Mouse (Mus musculus) forebrain, embryonic 10.5 days (tissue): Measurements from ENCODE around the gene Spata3. TPM values are rescaled to one million over a fixed set of nuclear protein-coding genes. Genes with fewer than 3 reads are reported as not detected.
A peak's percentile ranks its signal among the peaks of the same experiment; 100 is the strongest.

Experiments
- DNase-seq: peaks from one replicate; pipeline ENCODE4 v3.0.0-alpha.2; 2017; ENCODE audit warnings: low spot score; ENCODE audit errors: extremely low spot score
- H3K27ac ChIP-seq: fragments of 300-500 bp; sonication (generic); 2 replicates; pipeline ENCODE4 v1.5.1; 2016; ENCODE audit warnings: mild to moderate bottlenecking
- H3K27me3 ChIP-seq: fragments of 300-500 bp; sonication (generic); 2 replicates; pipeline ENCODE4 v1.6.1; 2016; ENCODE audit warnings: mild to moderate bottlenecking; ENCODE audit not compliant: poor library complexity, severe bottlenecking
- H3K36me3 ChIP-seq: fragments of 300-500 bp; sonication (generic); replicated peaks from 2 replicates; pipeline ENCODE4 v1.6.1; 2016; ENCODE audit warnings: mild to moderate bottlenecking, moderate library complexity
- H3K4me1 ChIP-seq: fragments of 300-500 bp; sonication (generic); 2 replicates; pipeline ENCODE4 v1.6.1; 2016
- H3K4me3 ChIP-seq: fragments of 300-500 bp; sonication (generic); 2 replicates; pipeline ENCODE4 v1.5.1; 2016; ENCODE audit warnings: mild to moderate bottlenecking, moderate library complexity
- H3K9me3 ChIP-seq: fragments of 300-500 bp; sonication (generic); 2 replicates; pipeline ENCODE4 v1.6.1; 2016; ENCODE audit warnings: mild to moderate bottlenecking, moderate library complexity
- WGBS: fragments of 180-500 bp; shearing (Covaris S2); methylation state at CpG from one replicate; pipeline ENCODE4 v1.1.7; 2016; 5-methylcytosine and 5-hydroxymethylcytosine counted together
- polyA plus RNA-seq: library from polyadenylated mRNA; unstranded; fragments of >200 nt; fragmentation: Nextera tagmentation; extraction: Ambion mirVana; gene quantifications from 2 replicates; pipeline ENCODE4 v1.2.1, GENCODE M21; 2016

The Spata3 gene
- polyA plus RNA-seq, 1 experiment from 2014 or later, result not detected

DNA sequence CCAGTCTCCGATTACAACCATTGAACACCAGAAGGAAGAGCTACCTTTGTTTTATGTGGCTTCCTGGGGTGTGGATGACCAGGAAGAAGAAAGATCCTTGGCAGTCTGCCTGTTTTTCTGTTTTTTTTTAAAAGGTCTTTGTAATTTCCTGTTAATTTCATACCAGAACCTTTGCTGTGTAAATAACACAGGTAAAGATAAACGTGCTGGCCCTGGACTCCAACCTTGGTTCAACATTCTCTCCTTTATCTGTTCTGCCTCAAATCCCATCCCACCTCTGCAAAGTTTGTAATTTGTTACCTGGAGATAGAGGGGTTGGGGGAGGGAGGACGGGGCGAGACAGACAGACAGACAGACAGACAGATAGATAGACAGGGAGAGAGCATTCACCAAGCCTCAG lies 23.5 kb downstream of the Spata3 start:
- 55% methylated on average over 4 of the region's 4 CpGs for WGBS
- Histone ChIP-seq H3K4me3 (no peak overlapping the region), H3K27me3 (peaks cover 22% of the 10 kb centered on the region), H3K36me3 (no peaks in the 10 kb centered on the region), H3K4me1 (no peaks in the 10 kb centered on the region), H3K27ac (no peak overlapping the region), H3K9me3 (peaks cover 14% of the 10 kb centered on the region)
- DNase-seq, result no peak

DNA sequence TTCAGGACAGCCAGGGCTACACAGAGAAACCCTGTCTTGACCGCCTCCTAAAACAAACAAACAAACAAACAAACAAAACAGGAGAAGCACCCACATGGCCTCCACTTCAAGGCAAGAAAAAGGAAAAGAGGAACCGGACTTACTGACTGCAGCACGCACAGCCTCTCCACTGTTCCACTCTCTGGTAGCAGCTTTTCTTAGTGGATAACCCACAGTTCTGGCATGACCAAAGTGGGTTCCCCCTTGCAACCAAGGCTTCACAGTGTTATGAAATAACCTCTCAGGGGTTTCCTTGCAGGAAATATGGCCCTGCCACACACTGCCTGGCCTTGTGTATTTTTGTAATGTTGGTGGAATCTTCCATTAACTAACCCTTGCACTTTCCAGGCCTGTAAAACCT lies 24.2 kb downstream of the Spata3 start:
- WGBS, result 91% methylated on average over 3 of the region's 3 CpGs
- Histone ChIP-seq H3K9me3 (peaks cover 14% of the 10 kb centered on the region), H3K27ac (no peak overlapping the region), H3K36me3 (no peaks in the 10 kb centered on the region), H3K4me1 (peaks cover 3% of the 10 kb centered on the region), H3K4me3 (no peak overlapping the region), H3K27me3 (peaks cover 29% of the 10 kb centered on the region)
- no peak for DNase-seq

DNA sequence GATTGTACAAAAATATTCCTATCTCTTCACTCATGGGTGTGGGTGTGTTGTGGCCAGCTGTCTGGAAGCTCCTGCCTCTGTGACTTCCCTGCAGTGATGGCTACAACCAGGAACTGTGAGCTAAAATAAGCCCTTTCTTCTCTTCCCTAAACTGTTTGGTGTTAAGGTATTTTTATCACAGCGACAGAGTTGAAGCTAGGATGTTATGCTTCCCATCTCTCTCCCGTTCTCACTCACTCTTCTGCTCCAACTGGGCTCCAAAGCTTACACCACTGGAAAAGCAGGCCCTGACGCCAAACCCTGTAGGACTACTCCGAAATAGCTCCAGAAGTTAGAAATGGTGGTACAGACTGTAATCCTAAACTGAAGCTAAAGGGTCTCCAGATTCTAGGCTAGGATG lies 28.4 kb downstream of the Spata3 start:
- Histone ChIP-seq H3K4me1 (peaks cover 19% of the 10 kb centered on the region), H3K27ac (no peak overlapping the region), H3K9me3 (peaks cover 14% of the 10 kb centered on the region), H3K4me3 (peak overlapping the region; percentile 71; the same call in 1 of the 2 replicates), H3K27me3 (peaks cover 65% of the 10 kb centered on the region), H3K36me3 (no peaks in the 10 kb centered on the region)
- WGBS, result 54% methylated on average over 4 of the region's 4 CpGs
- DNase-seq, result no peak

DNA sequence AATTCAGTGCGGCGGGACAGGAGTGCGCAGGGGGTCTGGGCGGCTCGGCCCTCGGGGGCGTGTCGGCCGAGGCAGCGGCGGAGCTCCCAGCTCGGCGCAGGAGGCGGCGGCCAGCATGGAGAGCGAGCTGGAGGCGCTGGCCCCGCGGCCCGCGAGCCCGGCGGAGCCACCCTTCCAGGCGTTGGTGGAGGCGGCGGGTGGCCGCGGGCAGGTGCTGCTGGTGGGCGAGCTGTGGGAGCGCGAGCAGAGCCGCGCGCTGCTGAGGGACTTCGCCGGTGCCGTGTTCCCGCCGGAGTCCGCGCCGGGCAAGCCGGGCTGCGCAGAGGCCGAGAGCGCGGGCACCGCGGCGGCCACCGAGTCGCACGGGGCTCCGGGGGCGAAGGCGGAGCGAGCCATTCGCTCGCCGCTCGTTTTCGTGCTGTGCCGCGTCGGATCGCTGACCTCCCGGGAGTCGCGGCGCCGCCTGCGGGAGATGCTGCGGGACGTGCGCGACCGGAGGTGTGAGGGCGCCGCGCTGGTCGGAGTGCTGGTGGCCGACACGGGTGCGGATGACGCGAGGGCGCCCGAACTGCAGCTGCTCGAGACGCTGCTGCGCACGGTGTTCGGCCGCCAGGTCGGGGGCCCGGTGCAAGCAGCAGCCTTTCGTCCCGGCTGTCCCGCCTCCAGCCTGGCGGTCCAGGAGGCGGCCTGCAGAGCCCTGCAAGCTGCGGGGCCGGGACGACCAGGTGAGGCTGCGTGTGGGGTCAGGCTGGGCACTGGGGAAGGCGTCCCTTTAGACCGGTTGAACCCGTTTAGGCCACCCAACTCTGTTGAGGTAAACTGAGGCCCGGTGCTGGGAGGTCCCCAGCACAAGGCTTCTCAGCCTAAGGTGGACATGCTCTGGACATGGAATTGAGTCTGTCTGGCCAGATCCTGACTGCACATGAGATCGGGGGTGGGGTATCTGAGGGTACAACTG lies 29.5 kb downstream of the Spata3 start, which contains the start of gene 2810459M11Rik:
TSS of gene 2810459M11Rik (plus strand) at position 16 of the 958 bp plus-strand sequence.
- peak; percentile 57 for DNase-seq
- H3K27ac ChIP-seq, result peak within 1 kb of the TSS; percentile 75
- H3K4me1 ChIP-seq, result peaks cover 19% of the 10 kb centered on the region
- under 1% methylated on average over 107 of the region's 110 CpGs for WGBS
- H3K36me3 ChIP-seq, result no peaks in the 10 kb centered on the region
- peaks cover 65% of the 10 kb centered on the region for H3K27me3 ChIP-seq
- H3K9me3 ChIP-seq, result peaks cover 12% of the 10 kb centered on the region
- peak within 1 kb of the TSS; percentile 71 for H3K4me3 ChIP-seq

DNA sequence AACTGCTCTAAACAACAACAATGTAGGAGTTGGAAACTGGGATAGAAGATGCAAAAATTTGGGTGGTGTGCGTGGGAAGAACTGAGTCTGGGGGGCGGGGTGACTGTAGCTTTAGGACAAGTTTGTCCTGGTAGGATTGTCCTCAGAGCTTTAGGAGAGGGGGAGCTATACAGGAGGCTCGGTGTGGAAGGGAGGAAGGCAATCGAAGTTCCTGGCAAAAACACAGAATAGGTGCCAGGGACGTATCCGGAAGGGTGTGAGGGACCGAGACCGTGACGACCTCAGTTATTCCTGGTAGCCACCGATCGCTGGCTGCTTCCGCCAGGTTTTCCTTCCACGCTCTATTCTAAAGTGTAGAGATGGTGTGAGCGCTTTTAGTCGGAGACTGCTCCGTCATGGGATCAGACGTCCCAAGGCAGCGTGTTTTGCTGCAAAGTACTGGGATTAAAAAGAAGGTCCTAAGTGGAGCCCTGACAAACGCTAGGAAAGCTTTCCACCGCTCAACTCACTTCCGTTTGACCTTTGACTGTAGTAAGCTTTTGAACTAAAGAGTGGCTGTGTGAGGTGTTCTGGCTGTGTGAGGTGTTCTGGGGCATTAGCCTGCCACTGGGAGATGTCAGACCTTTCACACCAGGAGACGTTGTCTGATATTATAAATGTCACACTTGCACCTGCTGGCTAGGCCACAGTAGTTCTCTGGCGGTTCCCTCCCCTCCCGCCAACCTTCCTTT lies 30.4 kb downstream of the Spata3 start:
- Histone ChIP-seq H3K9me3 (peaks cover 3% of the 10 kb centered on the region), H3K27ac (no peak overlapping the region), H3K27me3 (peaks cover 65% of the 10 kb centered on the region), H3K36me3 (no peaks in the 10 kb centered on the region), H3K4me3 (peak overlapping the region; percentile 71), H3K4me1 (peaks cover 19% of the 10 kb centered on the region)
- no peak for DNase-seq
- 6% methylated on average over 24 of the region's 24 CpGs for WGBS

DNA sequence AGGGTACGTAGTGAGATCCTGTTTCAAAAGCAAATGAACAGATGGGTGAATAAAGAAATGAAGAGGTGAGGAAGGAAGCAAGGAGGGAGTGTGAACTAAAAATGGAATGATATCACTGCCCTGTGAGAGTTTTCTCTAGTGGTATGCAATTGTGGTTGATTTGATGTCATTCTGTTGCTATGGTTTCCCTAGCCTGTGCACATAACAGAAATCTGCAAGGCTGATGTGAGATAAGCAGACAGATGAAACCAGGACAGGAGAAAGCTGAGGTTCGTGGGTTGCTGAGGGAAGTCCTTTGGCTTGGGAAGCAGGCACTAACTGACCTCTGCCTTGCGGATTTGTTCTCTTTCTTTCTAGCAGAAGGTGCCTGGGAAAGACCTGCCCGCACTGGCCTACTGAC lies 31.6 kb downstream of the Spata3 start:
- WGBS, result 79% methylated on average over 4 of the region's 4 CpGs
- peaks cover 61% of the 10 kb centered on the region for H3K27me3 ChIP-seq

DNA sequence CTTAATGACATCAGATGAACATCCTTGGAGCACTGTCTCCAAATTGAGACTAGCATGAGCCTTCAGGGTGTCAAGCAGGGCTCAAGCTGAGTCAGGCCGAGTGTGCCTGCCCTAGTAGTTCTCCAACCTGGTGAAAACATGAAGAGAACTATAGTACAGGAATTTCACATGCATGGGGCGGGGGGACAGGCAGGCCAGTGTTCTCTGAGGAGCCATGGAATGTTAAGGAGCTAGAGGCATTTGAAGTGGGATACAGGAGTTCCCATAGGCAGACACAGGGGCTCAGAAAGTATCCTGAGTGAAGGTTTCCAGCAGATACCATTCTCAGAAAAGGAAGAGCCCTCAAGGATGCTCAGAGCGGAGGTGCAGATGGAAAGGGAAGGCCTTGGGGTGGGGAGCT lies 32.1 kb downstream of the Spata3 start:
- Histone ChIP-seq H3K27me3 (peaks cover 56% of the 10 kb centered on the region), H3K27ac (no peak overlapping the region), H3K36me3 (no peaks in the 10 kb centered on the region), H3K9me3 (no peaks in the 10 kb centered on the region), H3K4me1 (peaks cover 19% of the 10 kb centered on the region), H3K4me3 (no peak overlapping the region)
- WGBS, result 84% methylated on average over 3 of the region's 3 CpGs
- no peak for DNase-seq

More for the DNA sequence above, 31.6 kb downstream of the Spata3 start:
- Histone ChIP-seq H3K4me1 (peaks cover 19% of the 10 kb centered on the region), H3K27ac (no peak overlapping the region), H3K9me3 (no peaks in the 10 kb centered on the region), H3K36me3 (no peaks in the 10 kb centered on the region), H3K4me3 (no peak overlapping the region)
- DNase-seq, result no peak

DNA sequence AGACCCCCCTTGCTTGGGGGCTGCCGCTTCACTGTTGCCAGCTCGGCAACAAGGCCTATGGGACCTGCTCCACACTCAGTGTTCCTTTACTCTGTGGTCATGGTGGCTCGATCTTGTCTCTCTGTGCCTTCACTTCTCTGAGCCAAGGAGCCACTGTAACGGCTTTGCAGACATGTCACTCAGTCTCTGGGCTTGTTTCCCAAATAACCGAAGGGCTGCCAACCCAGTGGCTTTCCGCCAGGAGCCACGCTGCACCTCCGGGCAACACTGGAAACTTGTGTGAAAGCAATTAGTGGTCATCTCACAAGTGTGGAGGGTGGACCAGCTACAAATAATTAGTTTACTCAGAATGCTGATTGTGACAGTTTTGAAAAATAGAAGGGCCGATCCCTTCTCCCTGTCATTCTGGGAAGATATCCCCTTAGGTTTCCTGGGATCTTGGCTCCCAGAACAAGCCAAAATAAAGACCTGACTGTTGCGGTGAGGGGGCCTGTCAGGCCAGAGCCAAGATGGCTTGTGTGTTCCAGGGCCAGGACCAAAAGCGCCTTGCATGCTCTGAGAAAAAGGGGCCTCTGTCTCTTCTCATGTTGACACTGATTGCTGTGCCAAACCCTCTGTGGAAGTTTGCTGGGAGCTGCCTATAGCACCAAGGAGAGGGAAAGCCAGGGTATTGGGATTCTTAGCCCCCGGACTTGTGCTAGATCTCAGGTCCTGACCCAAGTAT lies 36.7 kb downstream of the Spata3 start:
- 89% methylated on average over 12 of the region's 12 CpGs for WGBS
- no peaks in the 10 kb centered on the region for H3K36me3 ChIP-seq
- no peaks in the 10 kb centered on the region for H3K9me3 ChIP-seq
- peaks cover 10% of the 10 kb centered on the region for H3K27me3 ChIP-seq
- no peaks in the 10 kb centered on the region for H3K4me1 ChIP-seq
- H3K27ac ChIP-seq, result no peak overlapping the region
- H3K4me3 ChIP-seq, result no peak overlapping the region
- no peak for DNase-seq

DNA sequence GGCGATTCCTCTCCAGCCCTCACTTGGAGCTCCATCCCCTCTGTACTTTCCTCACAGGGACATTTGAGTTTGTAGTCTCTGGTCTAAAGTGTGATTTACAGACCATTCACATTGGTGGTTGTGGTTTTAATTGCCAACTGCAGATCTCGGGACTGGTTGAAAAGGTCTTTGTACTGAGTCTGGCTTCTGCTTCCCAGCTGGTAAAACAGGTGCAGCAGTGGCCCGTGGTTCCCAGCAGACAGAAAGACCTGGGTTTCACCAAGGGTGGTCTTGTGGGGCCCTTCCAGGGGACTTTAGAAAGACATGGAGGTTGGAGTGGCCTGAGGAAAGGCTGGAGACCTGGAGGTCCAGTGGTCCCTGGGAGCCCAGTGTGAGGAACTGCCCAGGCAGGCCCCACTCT lies 38.3 kb downstream of the Spata3 start:
- no peaks in the 10 kb centered on the region for H3K36me3 ChIP-seq
- WGBS, result 65% methylated on average over 3 of the region's 3 CpGs
- no peak overlapping the region for H3K27ac ChIP-seq
- H3K4me3 ChIP-seq, result no peak overlapping the region
- H3K9me3 ChIP-seq, result no peaks in the 10 kb centered on the region
- no peak for DNase-seq
- peaks cover 8% of the 10 kb centered on the region for H3K4me1 ChIP-seq
- no peaks in the 10 kb centered on the region for H3K27me3 ChIP-seq

DNA sequence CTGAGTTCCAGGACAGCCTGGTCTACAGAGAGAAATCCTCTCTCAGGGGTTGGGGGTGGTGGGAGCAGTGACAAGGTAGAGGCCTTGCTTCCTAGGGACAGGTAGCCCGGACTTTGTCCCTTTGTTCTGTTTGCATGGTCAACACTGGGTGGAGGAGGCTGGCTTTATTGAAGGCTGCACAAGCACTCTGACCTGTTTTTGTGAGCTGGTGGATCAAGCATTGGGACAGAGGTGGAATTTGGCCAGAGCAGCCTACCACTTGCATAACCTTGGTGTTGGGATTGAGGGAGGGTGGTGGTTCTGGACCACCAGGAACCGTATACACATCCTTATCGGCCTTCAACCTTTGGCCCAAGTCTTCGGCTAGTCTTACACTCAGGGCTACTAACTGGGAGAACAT lies 39.7 kb downstream of the Spata3 start:
- no peak overlapping the region for H3K27ac ChIP-seq
- no peak overlapping the region for H3K4me3 ChIP-seq
- WGBS, result 91% methylated on average over 4 of the region's 4 CpGs
- no peaks in the 10 kb centered on the region for H3K27me3 ChIP-seq
- no peak for DNase-seq
- peaks cover 16% of the 10 kb centered on the region for H3K4me1 ChIP-seq
- no peaks in the 10 kb centered on the region for H3K36me3 ChIP-seq
- no peaks in the 10 kb centered on the region for H3K9me3 ChIP-seq

DNA sequence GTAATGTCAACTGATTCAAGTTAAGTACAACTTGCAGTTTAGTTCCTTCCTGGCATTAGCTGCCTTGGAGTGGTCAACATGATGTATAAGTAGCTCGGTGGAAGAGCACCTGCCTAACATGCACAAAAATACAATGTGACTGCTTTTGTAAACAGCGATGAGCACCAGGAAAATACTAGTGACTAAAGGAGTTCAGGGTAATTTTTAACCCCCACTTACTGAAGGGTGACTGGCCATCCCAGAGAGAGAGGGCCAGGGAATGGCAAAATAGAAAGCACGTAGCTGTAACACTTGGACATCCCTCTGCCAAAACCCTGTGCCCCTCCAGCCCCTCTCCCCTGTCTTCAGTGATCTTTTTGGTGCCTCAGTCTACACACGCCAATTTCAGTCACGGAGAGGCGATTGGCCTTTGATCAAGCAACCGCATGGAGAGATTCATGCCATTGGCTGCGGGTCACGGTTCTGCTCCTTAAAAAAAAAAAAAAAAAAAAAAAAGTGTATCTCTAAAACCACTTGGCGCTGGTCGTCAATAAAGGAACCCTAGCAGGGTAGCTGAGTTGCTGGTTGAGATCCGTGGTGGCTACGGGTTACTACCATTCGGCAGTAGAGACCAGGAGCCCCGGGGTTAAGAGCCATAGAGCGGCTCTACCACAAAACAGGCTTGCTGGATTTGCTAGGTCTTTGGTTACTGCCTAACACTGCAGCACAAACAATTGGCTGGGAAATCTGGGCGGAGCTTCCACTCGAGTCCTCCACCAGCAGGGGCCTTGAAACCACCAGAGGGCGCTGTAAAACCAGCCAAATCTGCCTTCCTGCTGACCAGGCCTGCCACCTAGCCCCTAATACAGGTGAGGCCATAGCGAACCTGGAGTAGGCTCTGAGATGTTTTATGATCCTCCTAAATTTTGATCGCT lies 42.5 kb downstream of the Spata3 start:
- DNase-seq, result peak; percentile 93
- no peaks in the 10 kb centered on the region for H3K27me3 ChIP-seq
- H3K27ac ChIP-seq, result peak overlapping the region; percentile 84
- no peaks in the 10 kb centered on the region for H3K9me3 ChIP-seq
- peak overlapping the region; percentile 50 for H3K4me3 ChIP-seq
- H3K36me3 ChIP-seq, result no peaks in the 10 kb centered on the region
- peaks cover 20% of the 10 kb centered on the region for H3K4me1 ChIP-seq
- WGBS, result 12% methylated on average over 21 of the region's 21 CpGs

DNA sequence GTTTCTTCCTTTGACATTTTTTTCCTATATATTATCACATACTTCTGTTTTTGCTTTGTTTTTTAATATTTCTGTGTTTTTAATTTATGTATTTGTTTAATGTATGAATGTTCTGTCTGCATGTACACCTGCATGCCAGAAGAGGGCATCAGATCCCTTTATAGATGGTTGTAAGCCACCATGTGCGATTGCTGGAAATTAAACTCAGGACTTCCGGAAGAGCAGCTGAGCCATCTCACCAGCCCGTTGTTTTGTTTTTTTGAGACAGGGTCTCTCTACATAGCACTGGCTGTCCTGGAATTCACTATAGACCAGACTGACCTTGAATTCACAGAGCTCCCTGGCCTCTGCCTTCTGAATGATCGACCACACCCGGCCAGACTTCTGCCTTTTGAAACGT lies 45.9 kb downstream of the Spata3 start:
- H3K27ac ChIP-seq, result no peak overlapping the region
- H3K36me3 ChIP-seq, result peaks cover 13% of the 10 kb centered on the region
- peaks cover 4% of the 10 kb centered on the region for H3K9me3 ChIP-seq
- H3K4me3 ChIP-seq, result no peak overlapping the region
- H3K4me1 ChIP-seq, result peaks cover 33% of the 10 kb centered on the region
- H3K27me3 ChIP-seq, result no peaks in the 10 kb centered on the region
- WGBS, result 90% methylated on average over 6 of the region's 6 CpGs
- no peak for DNase-seq
